Mouse (Mus musculus) erythroblast, adult 5-6 weeks (primary cell): ENCODE results near the gene Ankfy1. TPM values are rescaled to one million over a fixed set of nuclear protein-coding genes. Genes with fewer than 3 reads are reported as not detected.
A peak's percentile ranks its signal among the peaks of the same experiment; 100 is the strongest.
"Not testable (repeated sequence)": the region's sequence is repeated elsewhere in the genome, so short reads cannot be mapped to it uniquely, and the experiment has no call there.

ENCODE experiments used
- ATAC-seq: replicated peaks from 2 replicates; pipeline ENCODE4 v1.8.0; 2016; ENCODE audit warnings: moderate number of reproducible peaks, mild to moderate bottlenecking, moderate TSS enrichment, inconsistent platforms; ENCODE audit not compliant: poor library complexity, low FRiP score, severe bottlenecking
- total RNA-seq, 2 experiments: library from RNA; stranded (forward) in 1 of 2; stranded (reverse) in 1 of 2; fragments of 150-400 nt in 1 of 2; fragments of 200-764, 138-1000 nt in 1 of 2; gene quantifications; 2 replicates each; pipeline versions ENCODE4 v1.2.3 to v1.2.4; 2015 to 2017; ENCODE audit warnings: low replicate concordance in 2 of 2

Gene Ankfy1
- total RNA-seq, 2 experiments from 2014 or later = 37.1 to 45.5 TPM

GRCm38 (mm10) chr11:72772611-72773010, 82.8 kb downstream of the Ankfy1 start:
- not testable (repeated sequence) for ATAC-seq

- no peak for ATAC-seq
Observed at GRCm38 (mm10) chr11:72778957-72779356, 89.2 kb downstream of the Ankfy1 start.

- no peak for ATAC-seq
Observed at GRCm38 (mm10) chr11:72782103-72782502, 92.3 kb downstream of the Ankfy1 start.

GRCm38 (mm10) chr11:72782503-72782902, 92.7 kb downstream of the Ankfy1 start:
- no peak for ATAC-seq

GRCm38 (mm10) chr11:72792033-72792432, 102.2 kb downstream of the Ankfy1 start:
- ATAC-seq = no peak

- no peak for ATAC-seq
Observed at GRCm38 (mm10) chr11:72795149-72795454, 105.3 kb downstream of the Ankfy1 start.

- peak; percentile 91 for ATAC-seq
Observed at GRCm38 (mm10) chr11:72795455-72796295, 105.9 kb downstream of the Ankfy1 start, which contains the start of the genes Cyb5d2 and Zzef1. Cyb5d2 (minus strand) TSS chr11:72796142. Zzef1 (plus strand) TSS chr11:72796226.

GRCm38 (mm10) chr11:72796296-72796687, 106.5 kb downstream of the Ankfy1 start:
- ATAC-seq = peak; percentile 29

GRCm38 (mm10) chr11:72796773-72797338, 107.0 kb downstream of the Ankfy1 start:
- ATAC-seq = no peak

- no peak for ATAC-seq
Observed at GRCm38 (mm10) chr11:72798112-72798511, 108.3 kb downstream of the Ankfy1 start.

- ATAC-seq = no peak
Observed at GRCm38 (mm10) chr11:72801182-72801581, 111.4 kb downstream of the Ankfy1 start.

GRCm38 (mm10) chr11:72803038-72803437, 113.2 kb downstream of the Ankfy1 start:
- ATAC-seq = no peak

GRCm38 (mm10) chr11:72804586-72804985, 114.8 kb downstream of the Ankfy1 start:
- no peak for ATAC-seq

GRCm38 (mm10) chr11:72805232-72805631, 115.4 kb downstream of the Ankfy1 start:
- no peak for ATAC-seq

GRCm38 (mm10) chr11:72806556-72806955, 116.8 kb downstream of the Ankfy1 start:
- no peak for ATAC-seq

GRCm38 (mm10) chr11:72807992-72808391, 118.2 kb downstream of the Ankfy1 start:
- no peak for ATAC-seq

- no peak for ATAC-seq
Observed at GRCm38 (mm10) chr11:72813687-72814086, 123.9 kb downstream of the Ankfy1 start.

GRCm38 (mm10) chr11:72814188-72814587, 124.4 kb downstream of the Ankfy1 start:
- 0 out of 2 replicates have a peak, but pooled peaks have one; percentile 64 for ATAC-seq

GRCm38 (mm10) chr11:72816859-72817258, 127.1 kb downstream of the Ankfy1 start:
- ATAC-seq = no peak

GRCm38 (mm10) chr11:72818067-72818466, 128.3 kb downstream of the Ankfy1 start:
- ATAC-seq = no peak

- no peak for ATAC-seq
Observed at GRCm38 (mm10) chr11:72821041-72821440, 131.2 kb downstream of the Ankfy1 start.
